Mouse (Mus musculus) embryonic facial prominence, embryonic 15.5 days (tissue): ENCODE results near the gene Gm27179. TPM values are rescaled to one million over a fixed set of nuclear protein-coding genes. Genes with fewer than 3 reads are reported as not detected.
"Not testable (repeated sequence)": the region's sequence is repeated elsewhere in the genome, so short reads cannot be mapped to it uniquely, and the experiment has no call there.

ENCODE experiments used
- ATAC-seq: fragments of 200-750 bp; cut with Nextera tagmentation; 2 replicates; pipeline ENCODE4 v1.8.0; 2017; ENCODE audit warnings: low read depth, moderate TSS enrichment; ENCODE audit not compliant: insufficient number of reproducible peaks, low FRiP score, low TSS enrichment
- H3K27ac ChIP-seq: fragments of 300-500 bp; sonication (generic); replicated peaks from 2 replicates; pipeline ENCODE4 v1.5.1; 2015; ENCODE audit warnings: mild to moderate bottlenecking, inconsistent platforms
- H3K27me3 ChIP-seq: fragments of 300-500 bp; sonication (generic); 2 replicates; pipeline ENCODE4 v1.6.1; 2015; ENCODE audit warnings: inconsistent platforms
- H3K36me3 ChIP-seq: fragments of 300-500 bp; sonication (generic); 2 replicates; pipeline ENCODE4 v1.6.1; 2015; ENCODE audit warnings: mild to moderate bottlenecking, inconsistent platforms
- H3K4me1 ChIP-seq: fragments of 300-500 bp; sonication (generic); 2 replicates; pipeline ENCODE4 v1.6.1; 2015; ENCODE audit warnings: inconsistent platforms
- H3K4me2 ChIP-seq: fragments of 300-500 bp; sonication (generic); replicated peaks from 2 replicates; pipeline ENCODE4 v1.6.1; 2015; ENCODE audit warnings: mild to moderate bottlenecking, inconsistent platforms
- H3K4me3 ChIP-seq: fragments of 300-500 bp; sonication (generic); replicated peaks from 2 replicates; pipeline ENCODE4 v1.5.1; 2015; ENCODE audit warnings: mild to moderate bottlenecking, inconsistent platforms
- H3K9ac ChIP-seq: fragments of 300-500 bp; sonication (generic); 2 replicates; pipeline ENCODE4 v1.6.1; 2015; ENCODE audit warnings: inconsistent platforms
- H3K9me3 ChIP-seq: fragments of 300-500 bp; sonication (generic); replicated peaks from 2 replicates; pipeline ENCODE4 v1.6.1; 2016; ENCODE audit warnings: inconsistent platforms
- WGBS: fragments of 180-500 bp; shearing (Covaris S2); methylation state at CpG from one replicate; pipeline ENCODE4 v1.1.7; 2015; 5-methylcytosine and 5-hydroxymethylcytosine counted together
- polyA plus RNA-seq: library from polyadenylated mRNA; unstranded; fragments of >200 nt; fragmentation: Nextera tagmentation; extraction: Ambion mirVana; gene quantifications from 2 replicates; pipeline ENCODE4 v1.2.1, GENCODE M21; 2015

Gm27179 gene
- polyA plus RNA-seq, 1 experiment from 2014 or later, result not detected

- H3K27me3 ChIP-seq, H3K4me2 ChIP-seq, H3K36me3 ChIP-seq, H3K9me3 ChIP-seq, H3K4me3 ChIP-seq, H3K9ac ChIP-seq, H3K27ac ChIP-seq, H3K4me1 ChIP-seq, ATAC-seq: not testable (repeated sequence)
- no CpG with 5 or more reads among the region's 2 CpGs for WGBS
These were observed 8.5 kb upstream of the Gm27179 start for GRCm38 (mm10) chr14:69520810-69521209.

- not testable (repeated sequence) for H3K27me3 ChIP-seq, H3K4me2 ChIP-seq, H3K4me1 ChIP-seq, H3K36me3 ChIP-seq, H3K27ac ChIP-seq, H3K9ac ChIP-seq, ATAC-seq, H3K4me3 ChIP-seq, H3K9me3 ChIP-seq
- no CpG with 5 or more reads among the region's 1 CpGs for WGBS
These were observed 5.3 kb downstream of the Gm27179 start for GRCm38 (mm10) chr14:69507000-69507399.

- H3K9me3 ChIP-seq, H3K4me1 ChIP-seq, H3K27ac ChIP-seq, H3K36me3 ChIP-seq, H3K4me3 ChIP-seq, H3K9ac ChIP-seq, H3K27me3 ChIP-seq, H3K4me2 ChIP-seq: not testable (repeated sequence)
- WGBS, result no CpG with 5 or more reads among the region's 29 CpGs
- peak; percentile 99 for ATAC-seq
These were observed 9.2 kb downstream of the Gm27179 start, which contains the start of gene Gm16867 for GRCm38 (mm10) chr14:69503174-69503573. Gene Gm16867, minus strand, starts transcription at chr14:69503362.

GRCm38 (mm10) chr14:69502440-69503150, 9.8 kb downstream of the Gm27179 start:
- no CpG with 5 or more reads among the region's 73 CpGs for WGBS
- H3K27me3 ChIP-seq, H3K4me1 ChIP-seq, H3K4me2 ChIP-seq, H3K9ac ChIP-seq, H3K4me3 ChIP-seq, H3K27ac ChIP-seq, H3K9me3 ChIP-seq, H3K36me3 ChIP-seq: not testable (repeated sequence)
- ATAC-seq, result peak; percentile 61

DNA sequence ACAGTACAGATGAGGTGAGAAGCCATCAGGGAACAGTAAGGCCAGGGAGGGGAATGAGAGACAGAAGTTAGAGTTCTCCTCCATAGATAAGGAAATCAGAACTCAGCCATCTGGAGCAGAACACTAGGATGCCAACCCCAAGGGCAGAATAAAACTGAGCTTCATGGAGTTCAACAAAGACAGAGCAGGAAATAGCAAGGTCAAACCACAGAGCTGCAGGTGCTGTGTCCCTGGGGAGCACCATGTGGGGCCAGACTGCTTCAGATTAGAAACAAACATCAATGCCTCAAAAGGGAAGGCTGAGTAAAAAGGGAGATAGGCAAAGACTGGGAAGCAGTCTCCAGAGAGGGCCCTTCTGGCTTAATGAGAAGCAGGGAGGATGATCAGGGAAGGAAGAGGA, 16.1 kb downstream of the Gm27179 start:
- not testable (repeated sequence) for H3K27me3 ChIP-seq, H3K27ac ChIP-seq, H3K36me3 ChIP-seq, H3K4me3 ChIP-seq, H3K9me3 ChIP-seq, ATAC-seq, H3K4me1 ChIP-seq, H3K9ac ChIP-seq, H3K4me2 ChIP-seq

- not testable (repeated sequence) for H3K27ac ChIP-seq, ATAC-seq, H3K9ac ChIP-seq, H3K4me2 ChIP-seq, H3K27me3 ChIP-seq, H3K4me3 ChIP-seq, H3K4me1 ChIP-seq, H3K36me3 ChIP-seq, H3K9me3 ChIP-seq
- WGBS, result no CpG with 5 or more reads among the region's 2 CpGs
These were observed 17.4 kb downstream of the Gm27179 start for GRCm38 (mm10) chr14:69494946-69495345.

- not testable (repeated sequence) for ATAC-seq, H3K4me2 ChIP-seq, H3K27me3 ChIP-seq, H3K9me3 ChIP-seq, H3K4me1 ChIP-seq, H3K36me3 ChIP-seq, H3K4me3 ChIP-seq, H3K9ac ChIP-seq, H3K27ac ChIP-seq
- no CpG with 5 or more reads among the region's 3 CpGs for WGBS
These were observed 17.8 kb downstream of the Gm27179 start for GRCm38 (mm10) chr14:69494522-69494921.

DNA sequence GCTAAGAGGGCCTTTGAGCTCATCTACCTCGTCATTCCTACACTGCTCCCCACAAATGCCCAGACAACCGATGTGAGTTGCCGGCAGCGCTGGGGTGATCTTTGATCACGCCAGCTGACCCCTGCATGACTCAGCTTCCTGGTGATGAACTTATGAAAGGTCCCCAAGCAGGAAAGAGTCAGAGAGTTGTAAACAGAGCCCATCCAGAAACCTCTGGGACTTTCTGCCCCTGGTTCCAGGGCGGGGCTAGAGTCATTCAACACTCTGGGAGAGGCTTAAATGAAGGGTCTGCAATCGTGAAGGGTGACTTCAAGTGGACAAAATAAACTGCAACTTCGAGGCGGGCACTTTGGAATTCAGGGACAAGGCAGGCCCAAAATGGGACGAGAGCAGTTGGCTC, 24.3 kb downstream of the Gm27179 start:
- H3K9ac ChIP-seq, H3K36me3 ChIP-seq, H3K4me1 ChIP-seq, ATAC-seq, H3K9me3 ChIP-seq, H3K27ac ChIP-seq, H3K4me2 ChIP-seq, H3K27me3 ChIP-seq, H3K4me3 ChIP-seq: not testable (repeated sequence)
- WGBS, result no CpG with 5 or more reads among the region's 10 CpGs

DNA sequence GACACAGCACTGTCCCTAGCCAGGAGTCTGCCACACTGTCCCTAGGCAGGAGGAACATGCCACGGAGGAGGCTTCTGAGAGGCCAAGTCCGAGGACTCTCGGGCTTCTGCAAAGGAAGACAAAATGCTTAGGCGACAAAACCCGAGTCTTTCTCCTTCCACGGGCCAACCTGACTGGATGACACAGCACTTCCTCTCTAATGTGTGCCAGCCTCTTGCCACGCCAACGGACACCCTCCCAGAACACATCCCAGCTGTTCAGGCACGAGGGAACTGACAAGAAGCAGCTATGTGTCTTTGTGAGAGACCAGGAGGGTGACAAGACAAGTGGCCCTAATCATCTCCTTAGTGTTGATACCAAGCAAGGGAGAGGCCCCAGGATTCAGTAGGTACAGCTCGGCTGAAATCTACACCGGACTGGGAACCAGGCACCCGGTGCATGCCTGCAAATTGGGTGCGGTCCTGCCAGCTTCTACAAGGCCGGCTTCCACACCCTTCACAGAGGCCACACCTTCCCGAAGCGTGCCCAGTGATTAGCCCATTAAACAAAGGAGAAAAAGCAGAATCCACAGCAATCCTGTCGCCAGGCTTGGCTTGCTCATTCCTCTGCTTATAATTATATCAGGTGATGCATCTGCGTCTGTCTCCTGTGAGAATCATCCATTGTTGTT, 26.7 kb downstream of the Gm27179 start:
- not testable (repeated sequence) for H3K9me3 ChIP-seq, H3K27me3 ChIP-seq, H3K36me3 ChIP-seq, H3K4me3 ChIP-seq, H3K4me2 ChIP-seq, H3K9ac ChIP-seq, H3K4me1 ChIP-seq, ATAC-seq, H3K27ac ChIP-seq
- no CpG with 5 or more reads among the region's 18 CpGs for WGBS

DNA sequence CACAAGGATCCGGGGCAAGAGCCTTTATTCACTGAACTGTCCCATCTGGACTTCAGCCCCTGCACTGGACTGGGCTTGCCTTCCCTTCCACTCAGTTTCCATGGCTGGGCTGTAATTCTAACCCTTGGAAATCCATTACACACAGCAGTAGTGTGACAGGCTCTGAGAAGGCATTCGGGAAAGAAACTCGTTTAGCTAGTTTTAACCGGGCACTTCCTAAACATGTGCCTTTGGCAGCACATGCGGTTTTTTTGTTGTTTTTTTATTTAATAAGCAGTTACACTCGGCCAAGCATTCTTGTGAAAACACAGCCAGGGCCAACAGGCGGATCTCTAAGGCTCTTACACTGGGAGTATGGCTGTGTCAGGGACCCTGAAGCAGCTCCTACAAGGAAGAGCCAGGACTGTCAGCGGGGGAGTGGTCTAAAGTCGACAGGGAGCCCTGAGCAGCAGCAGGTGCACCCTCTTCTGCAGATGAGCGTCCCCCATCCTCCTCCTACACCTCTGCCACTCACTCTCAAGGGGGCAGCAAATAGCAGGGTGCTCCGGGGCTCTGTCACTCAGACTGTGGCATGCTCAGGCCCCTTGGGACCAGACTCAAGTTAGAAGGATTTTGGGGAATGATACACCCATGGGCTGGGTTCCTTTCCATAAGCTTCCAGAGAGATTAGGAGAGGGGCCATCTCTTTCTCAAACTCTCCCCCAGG, 38.3 kb downstream of the Gm27179 start:
- peak; percentile 80; the same call in 1 of the 2 replicates for ATAC-seq
- H3K9ac ChIP-seq, H3K27me3 ChIP-seq, H3K4me3 ChIP-seq, H3K36me3 ChIP-seq, H3K4me1 ChIP-seq, H3K9me3 ChIP-seq, H3K4me2 ChIP-seq, H3K27ac ChIP-seq: not testable (repeated sequence)
- no CpG with 5 or more reads among the region's 11 CpGs for WGBS

- not testable (repeated sequence) for H3K9ac ChIP-seq, H3K9me3 ChIP-seq, ATAC-seq, H3K36me3 ChIP-seq, H3K4me2 ChIP-seq, H3K4me3 ChIP-seq, H3K27ac ChIP-seq, H3K27me3 ChIP-seq, H3K4me1 ChIP-seq
- WGBS, result no CpG with 5 or more reads among the region's 2 CpGs
These were observed 39.0 kb downstream of the Gm27179 start for GRCm38 (mm10) chr14:69473322-69473721.
